Mouse (Mus musculus): Measurements from ENCODE around the gene AC134908.4. TPM values are rescaled to one million over a fixed set of nuclear protein-coding genes. Genes with fewer than 3 reads are reported as not detected.

Gene AC134908.4
- 0.35 TPM in 1 of 2 replicates, not detected in the other for polyA plus RNA-seq (2012; rRNA removed)

DNA sequence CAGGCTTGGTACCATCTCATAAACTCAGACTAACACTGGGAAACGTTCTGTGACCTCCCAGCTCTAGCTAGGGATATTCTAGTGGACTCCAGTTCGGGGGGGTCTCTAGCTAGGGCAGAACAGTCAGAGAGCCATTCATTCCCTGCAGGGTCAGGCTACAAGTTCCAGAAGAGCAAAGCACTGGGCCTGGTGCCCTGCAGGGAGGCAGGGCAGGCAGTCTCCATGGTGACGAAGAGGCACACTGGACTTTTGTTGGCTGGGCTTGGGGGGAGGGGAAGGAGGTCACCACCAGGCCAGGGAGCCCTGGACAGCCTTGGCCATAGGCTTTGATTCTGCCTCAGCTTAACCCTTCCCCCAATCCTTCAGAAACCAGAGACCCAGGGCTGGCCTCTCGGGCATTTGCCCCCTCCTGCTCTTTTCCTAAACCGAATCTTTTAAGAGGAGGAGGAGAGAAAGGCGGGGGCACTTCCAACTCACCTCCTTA is at the start of gene AC134908.4:
TSS of gene AC134908.4 (minus strand) at position 51 of the 484 bp plus-strand sequence.

DNA sequence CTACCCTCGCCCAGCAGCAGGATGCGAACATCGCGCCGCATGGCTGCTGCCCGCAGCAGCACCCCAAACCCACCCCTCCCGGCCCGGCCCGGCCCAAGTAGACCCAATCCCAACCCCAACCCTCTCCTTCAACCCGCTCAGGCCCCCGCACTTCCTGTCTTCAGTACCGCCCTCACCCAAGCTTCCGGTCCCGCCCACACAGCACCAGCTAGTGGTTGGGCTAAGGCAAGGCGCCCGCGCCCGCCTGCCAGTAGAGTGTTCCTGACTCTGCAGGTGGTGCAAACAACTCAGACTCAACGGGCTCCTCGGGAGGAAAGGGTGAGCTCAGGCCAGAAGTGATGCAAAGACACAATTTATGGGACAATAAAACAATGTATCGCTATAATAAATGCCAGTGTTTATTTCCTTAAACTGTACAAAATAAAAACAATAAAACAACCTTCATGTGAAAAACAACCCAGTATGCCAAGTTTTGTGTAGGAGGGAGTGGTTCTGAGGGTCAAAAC is 49.0 kb upstream of the AC134908.4 start, which contains the start of gene Rhot2:
TSS of gene Rhot2 (minus strand) at position 456 of the 506 bp plus-strand sequence.

DNA sequence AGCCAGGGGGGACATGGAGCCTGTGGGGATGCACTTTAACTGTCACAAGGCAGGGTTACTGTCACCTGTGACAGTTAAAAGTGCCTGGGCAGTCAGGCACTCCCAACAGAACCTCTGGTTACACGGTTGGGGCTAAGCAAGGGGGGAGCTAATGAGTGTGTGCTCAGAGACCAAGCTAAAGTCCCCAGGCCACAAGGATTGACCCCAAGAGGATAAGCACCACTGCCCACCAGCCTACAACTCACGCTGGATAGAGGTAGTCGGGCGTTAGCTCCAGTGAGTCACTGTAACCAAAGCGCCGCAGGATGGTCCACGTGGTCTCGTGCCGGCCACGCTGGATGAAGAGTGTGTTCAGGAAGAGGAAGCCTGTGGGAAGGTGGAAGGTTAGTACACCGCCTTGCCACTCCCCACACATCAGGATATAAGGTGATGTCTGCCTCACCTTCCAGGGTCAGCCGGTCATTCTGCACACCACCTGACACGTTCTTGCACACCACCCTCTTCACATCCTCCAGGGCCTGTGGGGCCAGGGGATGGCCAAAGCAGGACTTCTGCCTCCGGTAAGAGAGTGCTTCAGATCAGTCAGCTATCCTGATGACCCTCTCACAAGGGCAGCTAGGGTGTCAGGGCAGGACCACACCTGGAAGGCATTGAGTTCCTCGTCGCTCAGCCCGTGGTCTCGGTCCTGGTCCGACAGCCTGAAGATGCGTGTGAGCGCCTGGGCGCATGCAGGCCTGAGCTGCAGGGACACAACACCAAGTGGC is 45.8 kb upstream of the AC134908.4 start, which contains the start of gene Gm20683:
TSS of gene Gm20683 (minus strand) at position 647 of the 764 bp plus-strand sequence.

DNA sequence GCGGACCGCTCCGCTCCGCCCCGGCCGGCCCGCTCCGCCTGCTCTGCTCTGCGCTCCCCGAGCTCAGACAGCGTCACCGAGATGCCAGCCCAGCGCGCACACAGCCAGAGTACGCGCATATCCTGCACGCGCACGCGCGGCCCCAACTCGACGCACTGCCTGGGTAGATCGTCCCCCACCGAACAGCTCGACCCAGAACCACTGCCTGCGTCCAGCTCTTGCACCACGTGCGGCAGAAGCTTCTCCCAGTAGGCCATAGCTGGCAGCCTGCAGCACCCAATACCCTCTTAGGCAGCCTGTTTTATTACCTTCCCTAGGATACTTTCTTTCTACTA is 41.6 kb upstream of the AC134908.4 start, which contains the start of gene Rhbdl1:
TSS of gene Rhbdl1 (minus strand) at position 220 of the 335 bp plus-strand sequence.

DNA sequence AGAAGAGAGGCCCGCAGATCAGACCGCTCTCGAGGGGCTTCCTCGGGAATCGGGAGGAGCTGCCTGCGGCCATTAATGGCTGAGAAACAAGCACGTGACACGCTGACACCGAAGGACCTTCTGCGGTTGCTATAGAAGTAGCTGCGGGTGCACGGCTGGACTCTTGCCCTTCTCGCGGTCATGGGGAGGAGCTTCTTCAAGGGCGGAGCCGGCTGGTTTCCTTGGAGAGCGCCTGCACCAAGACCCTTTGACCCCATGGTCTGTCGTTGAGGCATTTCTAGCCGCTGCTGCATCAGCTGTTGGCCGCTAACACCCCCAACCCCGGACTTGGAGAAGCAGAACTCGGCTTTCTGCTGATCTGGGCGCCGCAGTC is 37.8 kb upstream of the AC134908.4 start, which contains the start of gene Stub1:
TSS of gene Stub1 (minus strand) at position 114 of the 373 bp plus-strand sequence.

DNA sequence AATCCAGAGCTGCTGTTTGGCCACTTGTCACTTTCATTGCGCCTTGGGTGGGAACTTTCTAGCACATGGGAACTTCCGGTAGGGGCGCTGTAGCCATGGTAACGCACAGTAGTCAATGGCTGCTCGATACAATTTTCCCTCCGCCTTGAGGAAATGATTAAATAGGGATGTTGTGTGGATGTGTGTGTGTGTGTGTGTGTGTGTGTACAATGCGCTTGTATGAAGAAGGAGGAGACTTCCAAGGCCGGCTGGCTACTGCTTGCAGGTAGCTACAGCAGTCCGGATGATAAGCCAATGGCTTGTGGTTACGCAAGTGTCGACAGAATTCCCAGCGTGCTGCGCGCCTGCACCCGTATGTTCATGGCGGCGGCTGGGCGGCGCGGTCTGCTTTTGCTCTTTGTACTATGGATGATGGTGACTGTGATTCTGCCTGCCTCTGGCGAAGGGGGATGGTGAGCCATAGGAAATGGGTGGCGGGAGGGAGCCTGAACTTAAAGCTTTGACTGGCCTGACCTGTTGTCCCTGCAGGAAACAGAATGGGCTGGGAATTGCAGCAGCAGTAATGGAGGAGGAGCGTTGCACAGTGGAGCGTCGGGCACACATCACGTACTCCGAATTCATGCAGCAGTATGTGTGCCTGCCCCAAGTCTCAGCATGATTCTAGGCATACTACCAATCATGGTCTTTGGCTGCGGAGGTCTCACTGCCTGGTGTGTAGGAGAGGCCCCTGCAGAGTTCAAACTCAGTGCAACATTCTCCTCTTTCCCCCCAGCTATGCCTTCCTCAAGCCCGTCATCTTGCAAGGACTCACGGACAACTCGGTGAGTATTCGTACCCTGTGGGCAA is 33.5 kb upstream of the AC134908.4 start, which contains the start of gene Jmjd8:
TSS of gene Jmjd8 (plus strand) at position 156 of the 846 bp plus-strand sequence.

DNA sequence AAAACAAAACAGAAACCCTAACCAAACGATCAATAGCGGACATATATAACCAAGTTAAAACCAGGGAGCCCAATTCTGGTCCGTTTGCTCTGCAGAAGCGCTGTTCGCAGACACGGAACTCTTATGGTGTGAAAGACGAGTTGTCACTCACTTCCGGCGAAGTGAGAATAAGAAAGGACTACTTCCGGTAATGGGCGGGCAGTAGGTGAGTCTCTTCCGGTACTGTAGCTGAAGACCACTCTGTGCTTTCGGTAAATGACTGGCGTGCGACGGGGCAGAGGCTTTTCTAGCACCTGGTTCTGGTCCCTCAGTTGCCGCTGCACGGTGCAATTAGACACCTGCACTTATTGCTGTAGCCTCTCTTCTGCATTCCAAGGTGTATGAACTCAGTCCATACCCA is 28.0 kb upstream of the AC134908.4 start, which contains the start of gene Wdr24:
TSS of gene Wdr24 (plus strand) at position 176 of the 400 bp plus-strand sequence.

DNA sequence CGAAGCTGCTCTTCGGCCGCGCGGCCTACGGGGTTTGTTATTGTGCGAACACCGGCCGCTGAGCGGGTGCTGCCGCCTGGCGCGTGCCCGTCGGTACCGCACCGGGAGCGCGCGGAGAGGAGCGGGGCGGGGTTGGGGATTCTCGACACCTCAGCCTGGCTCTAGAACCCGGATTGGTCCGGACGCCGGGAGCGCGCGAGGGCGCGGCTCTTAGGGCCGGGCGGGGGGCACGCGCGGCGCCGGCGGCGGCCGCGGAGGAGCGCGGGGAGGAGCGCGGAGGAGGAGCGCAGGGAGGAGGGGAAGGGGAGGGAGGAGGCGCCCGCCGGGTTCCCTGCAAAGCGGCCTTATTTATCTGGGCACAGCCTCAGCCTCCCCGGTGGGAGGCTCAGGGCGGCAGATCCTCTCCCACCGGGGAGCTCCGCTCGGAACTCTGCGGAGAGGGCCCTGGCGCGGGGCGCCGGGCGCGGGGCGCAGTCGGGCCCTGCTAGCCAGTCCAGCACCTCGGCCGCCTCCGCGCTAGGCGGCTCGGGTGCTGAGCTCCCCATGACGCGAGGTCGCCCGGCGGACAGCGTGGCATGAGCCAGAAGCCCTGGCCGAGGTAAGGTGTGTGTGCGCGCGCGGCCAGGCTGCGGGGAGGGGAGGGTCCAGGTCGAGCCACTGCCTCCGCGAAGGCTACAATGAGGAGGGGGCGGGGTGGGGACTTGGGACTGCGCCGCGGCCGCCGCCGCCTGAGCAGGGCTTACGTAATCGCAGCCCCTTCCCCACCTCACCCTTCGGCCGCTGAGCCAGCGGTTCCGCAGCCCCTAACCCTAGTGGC is 13.5 kb upstream of the AC134908.4 start, which contains the start of gene Fbxl16:
TSS of gene Fbxl16 (plus strand) at position 297 of the 817 bp plus-strand sequence.

DNA sequence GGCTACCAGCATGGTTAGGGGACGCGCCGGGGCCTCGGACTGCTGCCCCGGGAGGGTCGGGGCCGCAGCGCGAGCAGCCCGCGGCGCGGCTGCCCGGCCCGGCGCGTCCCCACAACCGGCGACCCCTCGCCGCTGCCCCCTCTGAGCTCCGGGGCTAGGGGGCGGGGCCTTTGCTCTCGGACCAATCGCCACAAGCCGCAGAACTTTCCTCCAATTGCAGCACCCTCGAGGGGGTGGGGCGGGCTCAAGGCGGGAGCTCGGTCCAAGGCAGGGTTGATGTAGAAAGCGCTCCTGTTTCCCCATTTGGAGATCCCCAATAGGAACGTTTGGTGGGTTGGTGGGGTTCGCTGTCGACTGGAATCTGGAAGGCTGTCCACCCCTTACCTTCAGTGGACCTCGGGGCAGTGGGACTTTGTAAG is 1.5 kb upstream of the AC134908.4 start, which contains the start of gene Metrn:
TSS of gene Metrn (minus strand) at position 186 of the 419 bp plus-strand sequence.

DNA sequence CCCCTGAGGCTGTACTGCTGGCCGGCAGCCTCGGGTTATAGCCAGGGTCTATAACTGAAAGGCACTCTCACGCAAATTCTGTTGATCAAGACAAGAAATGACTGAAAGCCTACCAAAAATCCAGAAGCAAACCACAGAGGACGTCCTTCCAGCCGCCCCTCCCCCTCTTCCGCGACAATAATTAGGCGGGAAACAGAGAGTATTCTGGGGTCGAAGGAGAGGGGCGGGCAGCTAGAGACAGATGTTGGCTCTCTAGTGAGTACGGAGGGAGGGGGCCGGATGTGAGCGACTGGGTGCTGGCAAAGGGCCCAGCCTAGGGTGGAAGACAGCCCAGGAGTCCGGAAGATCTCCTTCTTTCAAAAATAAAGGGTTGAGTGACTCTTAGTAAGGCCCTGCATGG is 2.8 kb downstream of the AC134908.4 start, which contains the start of gene Fam173a:
TSS of gene Fam173a (minus strand) at position 287 of the 400 bp plus-strand sequence.

DNA sequence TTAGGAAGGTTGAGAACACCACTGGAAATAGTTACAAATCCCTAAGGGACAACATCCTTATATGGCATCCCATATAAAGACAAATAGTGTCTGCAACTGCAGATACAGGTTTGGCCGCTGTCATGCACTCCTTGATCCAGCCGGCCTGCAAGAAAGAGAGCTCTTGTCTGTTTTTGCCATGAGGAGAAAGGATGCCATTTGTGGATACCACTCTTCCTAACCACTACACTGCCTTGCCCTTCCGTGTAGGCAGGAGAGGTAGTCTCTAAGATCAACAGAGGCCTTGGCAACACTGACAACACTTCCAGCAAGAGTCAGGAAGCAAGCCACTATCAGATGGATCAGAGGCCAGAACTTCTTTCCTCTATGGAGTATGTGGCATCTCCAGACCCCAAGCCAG is 9.2 kb downstream of the AC134908.4 start, which contains the start of gene Ccdc78:
TSS of gene Ccdc78 (plus strand) at position 301 of the 400 bp plus-strand sequence.

DNA sequence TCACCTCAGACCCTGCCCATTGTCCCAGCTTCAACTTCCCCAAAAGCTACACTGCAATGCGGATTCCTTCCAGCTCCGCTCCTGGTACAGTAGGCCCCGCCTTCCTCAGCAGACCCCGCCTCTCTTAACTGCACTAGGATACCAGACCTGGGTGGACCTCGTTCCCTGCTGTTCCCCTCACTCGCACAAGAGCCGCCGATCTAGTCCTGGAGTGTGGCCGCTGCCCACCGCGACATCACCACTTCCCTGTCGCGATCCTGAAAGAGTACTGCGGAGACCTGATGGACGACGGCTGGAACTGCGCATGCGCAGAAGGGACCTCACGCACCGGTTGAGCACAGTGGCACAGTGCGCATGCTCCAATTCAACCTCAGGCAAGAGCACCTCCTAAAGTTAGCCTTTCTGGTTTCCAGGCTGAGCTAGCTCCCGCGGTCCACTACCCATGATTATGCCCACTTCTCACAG is 10.1 kb downstream of the AC134908.4 start, which contains the start of gene Haghl:
TSS of gene Haghl (minus strand) at position 393 of the 465 bp plus-strand sequence.

DNA sequence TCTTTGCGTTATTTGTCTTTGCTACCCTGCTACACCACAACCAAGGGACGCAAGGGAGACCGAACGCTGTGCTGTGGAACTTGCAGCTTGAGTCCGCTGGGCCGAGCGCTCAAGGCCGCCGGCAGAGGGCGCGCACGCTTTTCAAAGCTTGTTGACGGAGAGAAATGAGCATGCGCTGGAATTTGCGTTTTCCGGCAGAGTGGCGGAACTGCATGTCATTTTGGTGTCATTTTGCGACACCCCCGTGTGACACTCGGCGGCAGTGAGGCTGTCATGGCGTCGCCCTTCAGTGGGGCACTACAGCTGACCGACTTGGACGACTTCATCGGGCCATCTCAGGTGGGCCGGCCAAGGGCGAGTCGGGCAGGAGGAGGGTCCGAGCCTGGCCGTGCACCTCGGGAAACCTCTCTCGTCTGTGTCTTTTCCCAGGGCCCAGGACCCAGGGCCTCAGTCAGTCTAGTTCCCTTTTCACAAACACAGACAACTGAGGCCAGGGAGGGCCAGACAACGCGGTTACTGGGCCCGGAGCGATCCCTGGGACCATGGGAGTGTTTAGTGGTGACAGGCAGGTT is 21.8 kb downstream of the AC134908.4 start, which contains the start of gene Narfl:
TSS of gene Narfl (plus strand) at position 228 of the 572 bp plus-strand sequence.

DNA sequence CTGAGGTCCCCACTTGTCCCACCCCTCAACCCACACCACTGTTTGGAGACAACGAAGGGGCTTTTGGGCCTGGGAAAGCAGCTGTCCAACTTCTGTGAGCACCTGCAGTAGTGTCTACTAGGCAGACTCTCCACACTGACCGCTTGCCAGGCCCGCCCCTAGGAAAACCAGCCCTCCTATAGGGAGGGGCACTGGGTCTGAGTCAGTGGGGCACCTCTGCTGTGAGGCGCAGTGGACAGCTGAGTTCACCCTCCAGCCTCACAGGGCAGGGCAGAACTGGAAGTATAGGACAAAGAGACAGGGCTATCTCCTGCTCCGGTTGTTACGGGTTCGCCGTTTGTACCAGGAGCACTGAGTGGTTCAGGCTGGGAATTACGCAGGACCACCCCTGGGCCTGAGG is 41.2 kb downstream of the AC134908.4 start, which contains the start of gene Msln:
TSS of gene Msln (minus strand) at position 138 of the 400 bp plus-strand sequence.

Other genes starting within 250 kb of the AC134908.4 start
- gene Sox8, start 225.0 kb downstream of the AC134908.4 start, polyA plus RNA-seq (2012; rRNA removed) = 3.1 and 6.9 TPM in 2 replicates
- 8.9 and 14.4 TPM in 2 replicates for gene Lmf1, start 216.6 kb downstream of the AC134908.4 start, polyA plus RNA-seq (2012; rRNA removed)
- gene Gng13, start 78.5 kb downstream of the AC134908.4 start, polyA plus RNA-seq (2012; rRNA removed) = 0.26 and 0.48 TPM in 2 replicates
- 32.4 and 35.5 TPM in 2 replicates for gene Chtf18, start 68.2 kb downstream of the AC134908.4 start, polyA plus RNA-seq (2012; rRNA removed)
- gene Rpusd1, start 68.0 kb downstream of the AC134908.4 start, polyA plus RNA-seq (2012; rRNA removed) = 18.4 and 32.8 TPM in 2 replicates
- gene Mslnl, start 59.6 kb downstream of the AC134908.4 start, polyA plus RNA-seq (2012; rRNA removed) = 0.02 and 0.05 TPM in 2 replicates
- 0.12 and 0.66 TPM in 2 replicates for gene Msln, start 41.3 kb downstream of the AC134908.4 start, polyA plus RNA-seq (2012; rRNA removed)
- gene Narfl, start 21.9 kb downstream of the AC134908.4 start, polyA plus RNA-seq (2012; rRNA removed) = 16.3 and 21.2 TPM in 2 replicates
- 111 and 132 TPM in 2 replicates for gene Haghl, start 10.0 kb downstream of the AC134908.4 start, polyA plus RNA-seq (2012; rRNA removed)
- 0.09 and 0.10 TPM in 2 replicates for gene Ccdc78, start 9.1 kb downstream of the AC134908.4 start, polyA plus RNA-seq (2012; rRNA removed)
- gene Fam173a, start 2.8 kb downstream of the AC134908.4 start, polyA plus RNA-seq (2012; rRNA removed) = 88.5 and 121 TPM in 2 replicates
- gene Metrn, start 1.5 kb upstream of the AC134908.4 start, polyA plus RNA-seq (2012; rRNA removed) = 185 and 306 TPM in 2 replicates
- 22.0 and 23.9 TPM in 2 replicates for gene Fbxl16, start 13.4 kb upstream of the AC134908.4 start, polyA plus RNA-seq (2012; rRNA removed)
- 31.7 and 41.2 TPM in 2 replicates for gene Wdr24, start 28.0 kb upstream of the AC134908.4 start, polyA plus RNA-seq (2012; rRNA removed)
- 40.7 and 69.5 TPM in 2 replicates for gene Jmjd8, start 33.2 kb upstream of the AC134908.4 start, polyA plus RNA-seq (2012; rRNA removed)
- gene Stub1, start 37.7 kb upstream of the AC134908.4 start, polyA plus RNA-seq (2012; rRNA removed) = 262 and 275 TPM in 2 replicates
- gene Rhbdl1, start 41.6 kb upstream of the AC134908.4 start, polyA plus RNA-seq (2012; rRNA removed) = 10.0 and 12.2 TPM in 2 replicates
- gene Gm20683, start 46.1 kb upstream of the AC134908.4 start, polyA plus RNA-seq (2012; rRNA removed) = 4.6 and 8.4 TPM in 2 replicates
- gene Rhot2, start 49.2 kb upstream of the AC134908.4 start, polyA plus RNA-seq (2012; rRNA removed) = 83.1 and 93.9 TPM in 2 replicates
- 66.2 and 66.6 TPM in 2 replicates for gene Wdr90, start 65.8 kb upstream of the AC134908.4 start, polyA plus RNA-seq (2012; rRNA removed)
- 7.2 and 8.3 TPM in 2 replicates for gene Mcrip2, start 73.1 kb upstream of the AC134908.4 start, polyA plus RNA-seq (2012; rRNA removed)
- gene Mettl26, start 79.4 kb upstream of the AC134908.4 start, polyA plus RNA-seq (2012; rRNA removed) = 62.4 and 68.5 TPM in 2 replicates
- 1.1 and 1.2 TPM in 2 replicates for gene Wfikkn1, start 85.2 kb upstream of the AC134908.4 start, polyA plus RNA-seq (2012; rRNA removed)
- gene Rab40c, start 124.1 kb upstream of the AC134908.4 start, polyA plus RNA-seq (2012; rRNA removed) = 37.2 and 44.0 TPM in 2 replicates
- 78.0 and 105 TPM in 2 replicates for gene Pigq, start 149.3 kb upstream of the AC134908.4 start, polyA plus RNA-seq (2012; rRNA removed)
- 0.52 and 0.92 TPM in 2 replicates for gene Nhlrc4, start 149.3 kb upstream of the AC134908.4 start, polyA plus RNA-seq (2012; rRNA removed)
- gene A930017K11Rik, start 156.9 kb upstream of the AC134908.4 start, polyA plus RNA-seq (2012; rRNA removed) = 0.10 TPM in 2 replicates
- gene Capn15, start 190.1 kb upstream of the AC134908.4 start, polyA plus RNA-seq (2012; rRNA removed) = 30.1 and 36.6 TPM in 2 replicates

All from central nervous system, embryonic 11.5 days (tissue).